Mouse (Mus musculus) liver, postnatal 0 days (tissue): ENCODE data around the gene Slc35f4.

Source experiments
- CTCF ChIP-seq: sonication (generic); IDR thresholded peaks from 2 replicates; pipeline ENCODE4 v1.5.1; 2016; ENCODE audit warnings: antibody characterized with exemption, low read depth
- EP300 ChIP-seq: IDR thresholded peaks from 2 replicates; pipeline ENCODE4 v1.6.1; 2016; ENCODE audit warnings: antibody characterized with exemption, low read depth, mild to moderate bottlenecking

DNA sequence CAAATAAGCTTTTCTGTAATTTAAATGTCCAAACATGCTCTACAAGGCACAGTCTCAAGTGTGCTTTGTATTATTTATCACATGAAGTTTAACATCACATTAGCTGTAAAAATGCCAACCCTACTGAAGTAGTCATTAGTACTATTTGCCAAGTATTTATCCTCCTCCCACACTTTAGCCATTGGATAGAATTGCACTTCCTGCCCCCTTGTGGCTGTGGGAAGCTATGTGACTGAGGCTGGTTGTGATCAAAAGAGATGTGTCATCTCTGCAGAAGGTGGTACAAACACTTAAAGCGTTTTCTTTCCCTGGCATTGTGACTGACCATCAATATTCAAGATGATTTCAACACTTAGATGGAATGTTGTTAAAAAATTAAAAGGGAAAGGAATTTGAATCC, 14.3 kb upstream of the Slc35f4 start:
- peak; percentile 51 for TF ChIP-seq CTCF
- no peak for TF ChIP-seq EP300
